Mouse (Mus musculus) bone marrow, adult 2 months (tissue): ENCODE results near the gene Kpna4.

Experiments used
- CTCF ChIP-seq: fragments of 200-500 bp; IDR thresholded peaks from 2 replicates; pipeline ENCODE4 v1.5.1; 2011; ENCODE audit warnings: low read length, control low read depth; ENCODE audit not compliant: control insufficient read depth, insufficient read depth
- POLR2A ChIP-seq: fragments of 200-500 bp; IDR thresholded peaks from 2 replicates; pipeline ENCODE4 v1.6.1; 2011; ENCODE audit warnings: low read depth, mild to moderate bottlenecking, control low read depth, low read length, borderline replicate concordance; ENCODE audit not compliant: control insufficient read depth

- TF ChIP-seq CTCF = no peak
- TF ChIP-seq POLR2A = no peak
These were observed 80.4 kb downstream of the Kpna4 start for GRCm38 (mm10) chr3:69046509-69046908.
